10 mouse cellular contexts compared by ENCODE assay signal in genomic region chr13:99190466-99190865, GRCm38 (mm10). TPM values are rescaled to one million over a fixed set of nuclear protein-coding genes. Genes with fewer than 3 reads are reported as not detected.
DNase-seq lines count a peak whose midpoint lies in the region; ATAC-seq and TF ChIP-seq lines count a peak whose summit lies in the region.
"Had no signal": no experiment of that assay in that cellular context is flagged by ENCODE, and none has a peak within 500 bp of the region (broad histone marks: within the 10 kb centered on the region; RNA-seq: fewer than 3 reads in every experiment).

No protein-coding gene starts in this region.

- TF ChIP-seq CTCF in intestine, postnatal 0 days (IDR thresholded peaks at IDR 0.05; ENCODE audit: low read depth), result no peak

- H3K36me3 ChIP-seq in intestine, postnatal 0 days (ENCODE audit: control insufficient read depth, insufficient read depth), result no peaks in the 10 kb centered on the region
- H3K36me3 ChIP-seq in lung, embryonic 16.5 days (ENCODE audit: control insufficient read depth, insufficient read depth, low read length), result no peaks in the 10 kb centered on the region
- H3K36me3 ChIP-seq in midbrain, embryonic 10.5 days, result no peaks in the 10 kb centered on the region
- H3K36me3 ChIP-seq: midbrain, embryonic 13.5 days had no signal

- H3K9ac ChIP-seq in intestine, postnatal 0 days (ENCODE audit: low read depth, low read length), result no peak overlapping the region
- H3K9ac ChIP-seq in lung, embryonic 16.5 days (ENCODE audit: low read length), result no peak overlapping the region
- H3K9ac ChIP-seq: midbrain, embryonic 13.5 days had no signal

- no peaks in the 10 kb centered on the region for H3K4me1 ChIP-seq in intestine, postnatal 0 days (replicated peaks; ENCODE audit: control insufficient read depth, insufficient read depth, low read length)
- peaks cover 4% of the 10 kb centered on the region; the same call in 1 of the 2 replicates for H3K4me1 ChIP-seq in lung, embryonic 16.5 days (replicated peaks; ENCODE audit: control insufficient read depth, insufficient read depth, low read length)
- H3K4me1 ChIP-seq in midbrain, embryonic 10.5 days, result no peaks in the 10 kb centered on the region

- 59% methylated on average over 11 of the region's 11 CpGs for WGBS in intestine, postnatal 0 days
- 48% methylated on average over 11 of the region's 11 CpGs for WGBS in lung, embryonic 16.5 days
- WGBS in midbrain, embryonic 10.5 days, result 77% methylated on average over 11 of the region's 11 CpGs

- H3K4me3 ChIP-seq in intestine, postnatal 0 days (ENCODE audit: low read depth, low read length), result no peak overlapping the region
- H3K4me3 ChIP-seq in lung, embryonic 16.5 days (ENCODE audit: low read length), result no peak overlapping the region
- H3K4me3 ChIP-seq in midbrain, embryonic 10.5 days, result no peak overlapping the region
- H3K4me3 ChIP-seq: midbrain, embryonic 13.5 days had no signal

- no peak for ATAC-seq in intestine, postnatal 0 days
- peak; percentile 77 for ATAC-seq in lung, embryonic 16.5 days (ENCODE audit: low read depth)
- ATAC-seq: midbrain, embryonic 13.5 days; Patski had no signal

- no peaks in the 10 kb centered on the region for H3K27me3 ChIP-seq in intestine, postnatal 0 days (replicated peaks; ENCODE audit: control insufficient read depth, insufficient read depth, low read length)
- H3K27me3 ChIP-seq in lung, embryonic 16.5 days (ENCODE audit: control insufficient read depth, insufficient read depth, low read depth, low read length), result no peaks in the 10 kb centered on the region
- H3K27me3 ChIP-seq in midbrain, embryonic 10.5 days (ENCODE audit: low read depth, poor library complexity, severe bottlenecking), result no peaks in the 10 kb centered on the region
- H3K27me3 ChIP-seq: midbrain, embryonic 13.5 days; Patski had no signal

- no peak overlapping the region for H3K4me2 ChIP-seq in intestine, postnatal 0 days (replicated peaks; ENCODE audit: low read depth)
- H3K4me2 ChIP-seq in lung, embryonic 16.5 days (ENCODE audit: low read depth, low read length), result peak overlapping the region; percentile 1
- H3K4me2 ChIP-seq: midbrain, embryonic 13.5 days had no signal

- 0 out of 2 replicates have a peak overlapping the region, but pooled peaks have one; percentile 21 for H3K27ac ChIP-seq in intestine, postnatal 0 days (ENCODE audit: low read depth, low read length)
- peak overlapping the region; percentile 64 for H3K27ac ChIP-seq in lung, embryonic 16.5 days (ENCODE audit: low read length)
- no peak overlapping the region for H3K27ac ChIP-seq in midbrain, embryonic 10.5 days (replicated peaks)
- H3K27ac ChIP-seq: midbrain, embryonic 13.5 days had no signal

- H3K9me3 ChIP-seq in intestine, postnatal 0 days (ENCODE audit: control insufficient read depth), result no peaks in the 10 kb centered on the region
- no peaks in the 10 kb centered on the region for H3K9me3 ChIP-seq in lung, embryonic 16.5 days (ENCODE audit: control insufficient read depth, low read length)
- no peaks in the 10 kb centered on the region for H3K9me3 ChIP-seq in midbrain, embryonic 10.5 days (replicated peaks)
- H3K9me3 ChIP-seq: midbrain, embryonic 13.5 days had no signal

- peak; percentile 41 for DNase-seq in adrenal gland, postnatal 14 days
- DNase-seq in adrenal gland, postnatal 25 days, result no peak
- peak; percentile 53 for DNase-seq in gastrocnemius, postnatal 25 days
- no peak for DNase-seq in midbrain, embryonic 10.5 days (ENCODE audit: low spot score)
- DNase-seq in urinary bladder, adult 18-20 months (ENCODE audit: low spot score in 2 of 2), result no peak
- DNase-seq in embryo, embryonic 10 days (ENCODE audit: low spot score), result no peak

RNA-seq across cellular contexts. Expression of gene Zfp366, which starts 5.8 kb away (rescaled TPM):
- total RNA-seq in adrenal gland, postnatal 14 days (2021), result 10.3 and 12.3 TPM in 2 replicates
- 4.8 and 6.7 TPM in 2 replicates for total RNA-seq in adrenal gland, postnatal 25 days (2021)
- total RNA-seq in gastrocnemius, postnatal 25 days (2021), result 1 to 10 TPM; 3.4 to 3.9 TPM
- 0.38 and 0.39 TPM in 2 replicates for polyA plus RNA-seq in intestine, postnatal 0 days (2015; fragmentation: Nextera tagmentation; extraction: Ambion mirVana)
- polyA plus RNA-seq in lung, embryonic 16.5 days (2015; fragmentation: Nextera tagmentation; extraction: Ambion mirVana), result 1.1 TPM in 2 replicates
- 0.37 and 0.44 TPM in 2 replicates for polyA plus RNA-seq in midbrain, embryonic 10.5 days (2016; fragmentation: Nextera tagmentation; extraction: Ambion mirVana)

Comparison
In these comparisons a context has a peak if more than half of its experiments do, and no peak if none do; other contexts are left out.
1. DNase-seq: peak in adrenal gland, postnatal 14 days (single experiment) and gastrocnemius, postnatal 25 days (single experiment); none in adrenal gland, postnatal 25 days (single experiment), midbrain, embryonic 10.5 days (single experiment), urinary bladder, adult 18-20 months (0 of 2) and embryo, embryonic 10 days (single experiment).